Mouse (Mus musculus) naive thymus-derived CD4-positive, alpha-beta T cell, adult 2 months (primary cell): ENCODE data around the gene Tmem109.

Source experiments
- DNase-seq: peaks from one replicate; pipeline ENCODE4 v3.0.0-alpha.2; 2011; ENCODE audit warnings: low read depth

Gene Tmem109

GRCm38 (mm10) chr19:10881426-10882154 is at the start of gene Tmem109:
Gene Tmem109, minus strand, starts transcription at chr19:10882001.
- DNase-seq = peak; percentile 95

DNA sequence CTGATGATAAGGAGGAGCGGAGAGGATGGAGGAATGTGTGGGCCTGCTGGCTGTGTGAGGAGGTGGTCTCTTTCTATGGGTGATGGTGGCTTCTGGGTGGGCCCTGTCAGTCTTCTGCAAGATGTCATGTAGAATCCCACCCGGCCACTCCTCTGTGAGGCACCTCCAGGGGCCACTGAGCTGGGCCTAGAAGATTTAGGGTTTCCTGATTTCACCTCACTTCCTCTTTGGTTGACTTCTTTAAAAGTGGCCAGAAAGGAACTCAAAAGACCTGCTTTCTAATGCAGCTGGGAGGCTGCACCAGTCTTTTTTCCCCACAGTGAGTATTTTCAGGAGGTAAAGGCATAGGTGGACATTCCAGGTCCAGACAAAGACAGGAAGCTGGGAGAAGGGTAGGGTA is 48.8 kb upstream of the Tmem109 start:
- DNase-seq = no peak

DNA sequence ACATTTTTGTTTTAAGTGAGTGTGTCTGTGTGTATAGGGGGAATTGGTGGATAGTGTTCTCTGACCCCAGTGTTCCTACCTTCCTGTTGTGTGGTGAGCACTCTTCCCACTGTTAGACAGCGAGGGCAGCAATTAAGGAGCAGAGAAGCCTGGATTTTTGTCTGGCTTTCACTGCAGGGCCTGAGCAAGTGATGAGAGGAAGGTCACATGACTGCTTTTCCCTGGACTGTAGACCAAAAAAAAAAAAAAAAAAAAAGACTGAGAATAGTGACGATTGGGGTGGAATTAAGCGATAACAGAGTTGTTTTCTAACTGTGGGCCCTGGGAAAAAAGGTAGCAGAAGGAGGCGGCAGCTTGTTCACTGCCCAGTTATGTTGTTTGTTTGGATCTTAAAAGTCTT is 44.9 kb upstream of the Tmem109 start:
- no peak for DNase-seq

DNA sequence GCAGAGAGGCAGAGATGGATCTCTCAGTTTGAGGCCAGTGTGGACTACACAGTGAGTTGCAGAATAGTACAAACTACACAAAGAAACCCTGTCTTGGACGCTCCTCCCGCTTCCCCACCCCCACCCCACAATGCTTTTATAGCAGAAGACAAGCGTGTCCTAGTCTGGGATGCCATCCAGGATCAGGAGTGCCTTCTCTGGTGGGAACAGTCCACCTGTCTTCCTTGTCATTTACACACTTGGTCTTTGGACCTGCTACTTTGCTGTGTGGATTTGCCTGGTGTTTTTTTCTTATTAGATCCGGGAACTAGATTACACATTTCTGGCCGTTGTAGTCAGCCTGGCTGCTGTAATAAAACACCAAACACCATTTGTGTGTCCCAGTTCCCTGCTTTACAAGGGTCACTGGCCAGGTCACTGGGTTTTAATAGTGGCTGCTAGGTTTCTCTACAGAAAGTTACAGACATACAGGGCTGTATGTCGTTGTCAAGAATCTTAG is 44.4 kb upstream of the Tmem109 start:
- DNase-seq = no peak

DNA sequence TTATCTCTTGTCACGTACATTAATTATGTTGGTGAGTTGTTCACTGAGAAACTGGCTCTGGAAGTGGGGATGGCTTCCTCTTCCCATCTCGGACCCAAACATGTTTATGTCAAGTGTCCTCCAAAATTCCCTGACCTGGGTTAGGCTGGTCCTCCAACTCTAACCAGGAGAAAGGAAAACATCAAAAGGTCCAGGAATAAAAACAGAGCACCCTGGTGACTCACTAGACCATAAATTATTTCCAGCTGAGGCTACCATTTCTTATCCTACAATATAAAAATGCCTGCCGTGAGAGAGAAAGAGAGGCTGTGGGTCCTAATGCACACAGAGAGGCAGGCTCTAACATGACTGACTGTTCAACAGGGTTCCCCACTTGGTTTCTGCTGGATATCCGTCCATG is 42.4 kb upstream of the Tmem109 start:
- no peak for DNase-seq

DNA sequence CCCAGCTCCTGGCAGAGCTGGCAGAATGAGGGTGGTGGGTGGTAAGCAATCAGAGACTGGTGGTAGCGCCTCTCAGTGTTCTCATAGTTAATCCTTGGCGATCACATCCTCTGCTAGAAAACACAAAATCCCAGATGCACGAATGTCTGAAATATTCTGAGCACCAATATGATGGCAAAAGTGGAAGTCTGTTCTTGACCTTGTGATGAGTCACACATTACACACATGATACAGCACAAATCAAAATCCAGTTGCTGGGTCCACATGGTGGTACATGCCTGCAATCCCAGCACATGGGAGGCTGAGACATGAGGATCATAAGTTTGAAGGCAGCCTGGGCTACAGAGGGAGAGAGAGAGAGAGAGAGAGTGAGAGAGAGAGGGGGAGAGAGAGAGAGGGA is 39.3 kb upstream of the Tmem109 start:
- no peak for DNase-seq

GRCm38 (mm10) chr19:10920532-10920931 is 38.7 kb upstream of the Tmem109 start, which contains the start of gene Zp1:
Gene Zp1, minus strand, starts transcription at chr19:10920632.
- DNase-seq = no peak

DNA sequence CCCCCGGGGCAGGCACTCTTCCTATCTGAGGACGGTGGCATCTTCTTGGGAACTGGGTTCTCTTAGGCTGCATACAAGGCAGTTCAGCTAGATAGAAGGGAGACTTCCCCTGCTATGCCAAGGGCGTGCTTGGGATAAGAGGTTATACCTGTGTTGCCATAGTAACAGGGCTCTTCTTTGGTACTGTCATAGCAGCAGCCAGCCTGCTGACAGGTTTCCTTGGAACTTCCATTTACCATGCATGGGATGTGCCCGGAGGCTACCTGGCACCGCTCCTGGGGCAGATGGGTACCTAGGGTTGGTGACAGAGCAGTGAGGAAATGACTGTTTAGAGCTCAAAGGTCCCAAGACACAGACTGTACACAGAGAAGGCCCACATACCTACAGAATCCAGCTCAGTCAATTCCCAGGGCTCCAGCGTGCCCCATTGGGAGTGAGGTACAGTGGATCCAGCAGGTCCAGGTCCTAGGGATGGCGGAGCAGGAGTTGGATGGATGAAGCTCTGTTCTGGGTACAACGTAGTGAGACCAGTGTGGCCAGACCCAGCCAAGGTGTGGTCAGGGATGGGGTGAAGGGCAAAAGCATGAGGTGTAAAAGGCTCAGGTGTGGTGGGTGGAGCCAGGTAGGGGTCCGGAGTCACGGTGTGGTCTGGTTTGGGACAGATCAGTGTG is 36.7 kb upstream of the Tmem109 start:
- DNase-seq = no peak

DNA sequence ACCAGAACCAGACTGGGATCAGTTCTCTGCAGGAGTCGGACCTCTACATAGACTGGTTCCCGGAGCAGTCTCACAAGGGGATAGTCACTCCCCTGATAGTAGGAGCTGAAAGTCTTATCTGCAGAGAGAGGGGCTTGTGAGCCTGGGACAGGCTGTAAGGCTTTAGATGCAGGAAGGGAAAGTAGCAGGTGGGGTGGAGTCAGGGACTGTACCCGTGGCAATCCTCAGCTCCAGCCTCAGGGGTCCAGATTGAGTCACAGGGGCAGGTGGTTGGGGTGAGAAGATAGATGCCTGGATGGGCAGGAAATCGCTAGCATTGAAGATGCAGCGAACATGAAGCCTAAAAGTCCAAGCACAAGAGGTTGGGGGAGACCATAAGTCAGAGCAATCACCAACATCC is 34.7 kb upstream of the Tmem109 start:
- DNase-seq = no peak

DNA sequence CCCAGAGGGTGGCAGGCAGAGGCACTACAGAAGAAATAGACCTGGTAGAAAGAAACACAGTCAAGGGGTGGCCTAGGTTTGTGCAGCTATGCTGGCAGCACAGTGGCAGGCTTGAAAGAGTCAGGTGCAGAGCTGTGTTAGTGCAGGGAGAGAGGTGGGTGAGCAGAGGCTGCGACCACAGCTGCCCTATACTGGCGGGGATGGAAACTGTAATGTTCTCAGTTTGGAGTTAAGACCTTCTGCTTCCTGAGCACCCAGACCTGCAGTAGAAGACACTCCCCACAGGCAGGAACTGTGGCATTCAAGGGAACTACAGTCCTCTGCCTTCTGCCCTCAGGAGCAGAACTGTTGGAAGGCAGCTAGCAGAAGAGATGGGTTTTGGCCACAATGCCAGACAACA is 33.1 kb upstream of the Tmem109 start:
- DNase-seq = no peak

DNA sequence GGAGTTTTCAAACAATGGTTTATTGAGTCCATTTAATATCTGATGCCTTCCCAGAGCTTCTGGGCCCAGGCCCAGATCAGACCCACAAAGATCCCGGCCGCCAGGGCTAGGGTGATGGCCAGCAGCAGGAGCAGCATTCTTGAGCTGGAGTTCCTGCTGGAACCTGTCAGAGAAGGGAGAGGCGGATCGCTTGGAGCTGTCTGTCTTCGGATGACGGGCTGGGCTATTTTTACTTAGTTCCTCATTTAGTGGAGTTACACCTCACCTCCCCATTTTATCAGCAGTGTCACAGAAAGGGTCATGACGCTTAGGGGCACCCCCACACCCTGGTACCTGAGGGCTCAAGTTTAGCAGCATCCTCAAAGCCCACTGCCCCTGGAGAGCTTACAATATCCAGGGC is 32.5 kb upstream of the Tmem109 start:
- no peak for DNase-seq

- DNase-seq = no peak
These were observed 27.4 kb upstream of the Tmem109 start for GRCm38 (mm10) chr19:10909087-10909721.

GRCm38 (mm10) chr19:10907891-10908290 is 26.1 kb upstream of the Tmem109 start:
- peak; percentile 63 for DNase-seq

GRCm38 (mm10) chr19:10905728-10906000 is 23.9 kb upstream of the Tmem109 start:
- DNase-seq = no peak

- DNase-seq = no peak
These were observed 23.3 kb upstream of the Tmem109 start for GRCm38 (mm10) chr19:10904927-10905727.

- DNase-seq = no peak
These were observed 22.7 kb upstream of the Tmem109 start for GRCm38 (mm10) chr19:10904512-10904911.

- no peak for DNase-seq
These were observed 19.2 kb upstream of the Tmem109 start for GRCm38 (mm10) chr19:10901046-10901445.

DNA sequence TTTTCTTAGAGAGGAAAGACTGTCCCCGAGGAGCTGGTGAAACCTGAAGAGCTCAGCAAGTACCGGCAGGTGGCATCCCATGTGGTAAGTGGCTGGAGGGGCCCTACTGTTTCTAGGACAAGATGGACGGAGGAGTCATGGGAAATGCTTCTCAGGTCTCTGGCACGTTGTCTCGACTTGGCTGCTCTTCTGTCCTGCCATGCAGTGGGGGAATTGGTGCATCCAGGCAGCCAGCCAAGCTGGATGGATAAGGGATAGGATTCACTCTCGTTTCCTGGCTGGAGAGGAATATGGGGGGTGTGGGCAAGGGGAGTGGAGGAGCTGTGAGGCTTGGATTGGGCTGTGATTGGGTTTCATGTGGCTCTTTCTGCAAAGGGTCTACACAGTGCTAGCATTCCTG is 18.5 kb upstream of the Tmem109 start:
- no peak for DNase-seq

GRCm38 (mm10) chr19:10897491-10897890 is 15.7 kb upstream of the Tmem109 start:
- no peak for DNase-seq

GRCm38 (mm10) chr19:10896849-10897248 is 15.0 kb upstream of the Tmem109 start:
- DNase-seq = no peak

DNA sequence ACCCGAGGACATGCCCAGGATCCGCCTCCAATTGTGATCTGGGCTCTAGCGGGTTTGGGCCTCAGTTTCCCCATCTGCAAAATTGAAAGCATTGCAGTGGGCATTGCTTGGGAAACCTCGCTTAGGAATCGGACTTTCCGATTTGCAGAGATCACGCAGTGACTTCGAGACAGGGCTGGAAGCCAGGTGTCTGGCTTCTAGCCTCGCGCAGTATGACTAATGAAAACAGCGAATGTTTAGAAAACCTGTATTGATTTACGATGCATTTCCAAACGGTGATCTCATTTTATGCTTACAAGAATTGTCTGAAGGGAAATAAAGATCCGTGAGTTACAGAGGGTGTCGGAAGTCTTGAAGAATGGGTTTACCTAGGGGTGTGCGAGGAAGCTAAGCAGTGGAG is 13.9 kb upstream of the Tmem109 start:
- no peak for DNase-seq

GRCm38 (mm10) chr19:10895016-10895528 is 13.3 kb upstream of the Tmem109 start, which contains the start of gene Prpf19:
Gene Prpf19, plus strand, starts transcription at chr19:10895231.
- DNase-seq = peak; percentile 97
